Mouse (Mus musculus): ENCODE measurements around the gene Fmnl1. TPM values are rescaled to one million over a fixed set of nuclear protein-coding genes. Genes with fewer than 3 reads are reported as not detected.

Fmnl1 gene
- total and polyA plus RNA-seq, 2 experiments = 0.46 to 2.2 TPM

GRCm38 (mm10) chr11:103175688-103176442 is 5.0 kb downstream of the Fmnl1 start:
- Histone ChIP-seq H3K27me3 (ENCODE audit: control insufficient read depth, insufficient read depth, low read length) (peaks cover 3% of the 10 kb centered on the region; the same call in 1 of the 2 replicates), H3K4me3 (ENCODE audit: insufficient read depth, low read depth, low read length) (no peak overlapping the region), H3K79me2 (ENCODE audit: control insufficient read depth, insufficient read depth, low read length) (no peaks in the 10 kb centered on the region), H3K9ac (ENCODE audit: low read depth, low read length) (no peak overlapping the region), H3K4me1 (ENCODE audit: control insufficient read depth, insufficient read depth, low read length) (no peaks in the 10 kb centered on the region), H3K36me3 (ENCODE audit: control insufficient read depth, insufficient read depth, low read length) (no peaks in the 10 kb centered on the region), H3K27ac (replicated peaks; ENCODE audit: insufficient read depth, low read depth, low read length) (no peak overlapping the region)
- TF ChIP-seq CTCF (IDR thresholded peaks at IDR 0.05; ENCODE audit: low read depth, low read length) = no peak
- TF ChIP-seq POLR2A (IDR thresholded peaks at IDR 0.05; ENCODE audit: extremely low read depth, insufficient read depth, low read length) = no peak
- 83% methylated on average over 14 of the region's 14 CpGs for WGBS
- no peak for DNase-seq (ENCODE audit: extremely low read depth, low read depth, low spot score)

DNA sequence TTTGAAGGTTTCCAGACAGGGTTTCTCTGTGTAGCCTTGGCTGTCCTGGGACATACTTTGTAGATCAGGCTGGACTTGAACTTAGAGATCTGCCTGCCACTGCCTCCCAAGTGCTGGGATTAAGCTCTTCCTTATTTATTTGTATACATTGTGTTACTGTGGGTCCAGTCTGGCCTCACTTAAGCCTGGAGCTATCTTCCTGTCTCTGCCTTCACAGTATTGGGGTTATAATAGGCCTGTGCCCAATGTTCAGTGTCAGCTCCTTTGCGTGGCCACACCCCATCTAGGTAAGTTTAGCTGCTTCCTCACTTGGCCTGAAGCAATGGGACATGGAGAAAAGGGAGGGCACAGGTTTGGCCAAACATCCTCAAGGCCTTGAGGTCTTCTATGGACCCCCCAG is 5.6 kb downstream of the Fmnl1 start:
- Histone ChIP-seq H3K27ac (replicated peaks; ENCODE audit: insufficient read depth, low read depth, low read length) (no peak overlapping the region), H3K4me1 (ENCODE audit: control insufficient read depth, insufficient read depth, low read length) (no peaks in the 10 kb centered on the region), H3K4me3 (ENCODE audit: insufficient read depth, low read depth, low read length) (no peak overlapping the region)

DNA sequence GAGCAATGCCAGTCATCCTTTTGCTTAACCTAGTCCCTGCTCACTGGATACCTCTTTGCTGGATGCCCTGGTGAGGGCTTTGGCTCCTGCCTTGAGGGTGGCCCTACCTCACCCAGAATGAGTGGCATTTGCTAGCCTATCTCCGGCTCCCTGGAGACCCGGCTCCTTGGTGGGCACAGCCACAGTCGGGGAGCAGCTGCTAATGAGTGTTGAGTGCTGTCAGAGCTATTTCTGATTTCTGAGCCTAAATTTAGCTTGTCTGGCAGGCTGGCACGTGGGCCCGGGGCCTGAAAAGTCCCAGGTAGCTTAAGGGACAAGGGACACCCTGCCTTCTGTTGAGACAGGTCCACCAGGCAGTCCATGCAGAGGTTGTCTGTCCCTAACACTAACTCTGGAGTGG is 6.3 kb downstream of the Fmnl1 start:
- no peaks in the 10 kb centered on the region for H3K79me2 ChIP-seq (ENCODE audit: control insufficient read depth, insufficient read depth, low read length)
- WGBS = 81% methylated on average over 5 of the region's 5 CpGs
- DNase-seq (ENCODE audit: extremely low read depth, low read depth, low spot score) = no peak
- no peak overlapping the region for H3K4me3 ChIP-seq (ENCODE audit: insufficient read depth, low read depth, low read length)
- TF ChIP-seq POLR2A (IDR thresholded peaks at IDR 0.05; ENCODE audit: extremely low read depth, insufficient read depth, low read length) (no peak), CTCF (IDR thresholded peaks at IDR 0.05; ENCODE audit: low read depth, low read length) (no peak)
- H3K36me3 ChIP-seq (ENCODE audit: control insufficient read depth, insufficient read depth, low read length) = no peaks in the 10 kb centered on the region
- no peak overlapping the region for H3K27ac ChIP-seq (replicated peaks; ENCODE audit: insufficient read depth, low read depth, low read length)
- H3K27me3 ChIP-seq (ENCODE audit: control insufficient read depth, insufficient read depth, low read length) = no peaks in the 10 kb centered on the region
- no peak overlapping the region for H3K9ac ChIP-seq (ENCODE audit: low read depth, low read length)
- H3K4me1 ChIP-seq (ENCODE audit: control insufficient read depth, insufficient read depth, low read length) = no peaks in the 10 kb centered on the region

More for the DNA sequence above, 5.6 kb downstream of the Fmnl1 start:
- no peaks in the 10 kb centered on the region for H3K79me2 ChIP-seq (ENCODE audit: control insufficient read depth, insufficient read depth, low read length)
- H3K27me3 ChIP-seq (ENCODE audit: control insufficient read depth, insufficient read depth, low read length) = no peaks in the 10 kb centered on the region
- no peak overlapping the region for H3K9ac ChIP-seq (ENCODE audit: low read depth, low read length)
- WGBS = 94% methylated on average over 1 of the region's 1 CpGs
- no peak for DNase-seq (ENCODE audit: extremely low read depth, low read depth, low spot score)
- H3K36me3 ChIP-seq (ENCODE audit: control insufficient read depth, insufficient read depth, low read length) = no peaks in the 10 kb centered on the region
- no peak for TF ChIP-seq POLR2A (IDR thresholded peaks at IDR 0.05; ENCODE audit: extremely low read depth, insufficient read depth, low read length)
- TF ChIP-seq CTCF (IDR thresholded peaks at IDR 0.05; ENCODE audit: low read depth, low read length) = no peak

GRCm38 (mm10) chr11:103177815-103178485 is 7.0 kb downstream of the Fmnl1 start:
- Histone ChIP-seq H3K27me3 (ENCODE audit: control insufficient read depth, insufficient read depth, low read length) (no peaks in the 10 kb centered on the region), H3K9ac (ENCODE audit: low read depth, low read length) (no peak overlapping the region), H3K36me3 (ENCODE audit: control insufficient read depth, insufficient read depth, low read length) (no peaks in the 10 kb centered on the region), H3K4me1 (ENCODE audit: control insufficient read depth, insufficient read depth, low read length) (no peaks in the 10 kb centered on the region), H3K4me3 (ENCODE audit: insufficient read depth, low read depth, low read length) (no peak overlapping the region), H3K79me2 (ENCODE audit: control insufficient read depth, insufficient read depth, low read length) (no peaks in the 10 kb centered on the region), H3K27ac (replicated peaks; ENCODE audit: insufficient read depth, low read depth, low read length) (no peak overlapping the region)
- TF ChIP-seq CTCF (IDR thresholded peaks at IDR 0.05; ENCODE audit: low read depth, low read length) = no peak
- TF ChIP-seq POLR2A (IDR thresholded peaks at IDR 0.05; ENCODE audit: extremely low read depth, insufficient read depth, low read length) = no peak
- DNase-seq (ENCODE audit: extremely low read depth, low read depth, low spot score) = no peak
- 80% methylated on average over 15 of the region's 15 CpGs for WGBS

DNA sequence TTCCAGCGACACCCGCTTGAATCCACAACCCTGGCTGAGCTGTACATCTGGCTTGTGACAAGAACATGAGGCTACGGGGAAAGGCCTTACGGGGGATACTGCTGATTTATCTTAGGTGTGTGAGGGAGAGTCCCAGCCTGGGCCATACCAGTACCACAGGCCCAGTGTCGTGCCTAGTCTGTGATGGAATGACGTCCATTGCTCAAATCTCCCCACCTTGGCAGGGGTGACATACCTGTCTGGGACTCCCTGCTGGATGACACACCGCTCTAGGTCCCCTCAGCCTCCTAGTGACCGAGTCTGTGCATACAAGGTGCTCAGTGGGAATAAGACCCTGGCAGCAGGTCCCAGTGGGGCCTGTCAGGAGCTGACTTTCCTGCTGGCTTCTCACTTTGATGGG is 7.8 kb downstream of the Fmnl1 start:
- H3K4me1 ChIP-seq (ENCODE audit: control insufficient read depth, insufficient read depth, low read length) = no peaks in the 10 kb centered on the region
- no peak overlapping the region for H3K27ac ChIP-seq (replicated peaks; ENCODE audit: insufficient read depth, low read depth, low read length)
- no peak overlapping the region for H3K4me3 ChIP-seq (ENCODE audit: insufficient read depth, low read depth, low read length)
- no peaks in the 10 kb centered on the region for H3K27me3 ChIP-seq (ENCODE audit: control insufficient read depth, insufficient read depth, low read length)
- WGBS = 92% methylated on average over 8 of the region's 8 CpGs
- TF ChIP-seq CTCF (IDR thresholded peaks at IDR 0.05; ENCODE audit: low read depth, low read length) (no peak), POLR2A (IDR thresholded peaks at IDR 0.05; ENCODE audit: extremely low read depth, insufficient read depth, low read length) (no peak)
- DNase-seq (ENCODE audit: extremely low read depth, low read depth, low spot score) = no peak
- H3K79me2 ChIP-seq (ENCODE audit: control insufficient read depth, insufficient read depth, low read length) = no peaks in the 10 kb centered on the region
- no peaks in the 10 kb centered on the region for H3K36me3 ChIP-seq (ENCODE audit: control insufficient read depth, insufficient read depth, low read length)
- no peak overlapping the region for H3K9ac ChIP-seq (ENCODE audit: low read depth, low read length)

GRCm38 (mm10) chr11:103180426-103180825 is 9.5 kb downstream of the Fmnl1 start:
- 76% methylated on average over 1 of the region's 1 CpGs for WGBS
- H3K36me3 ChIP-seq (ENCODE audit: control insufficient read depth, insufficient read depth, low read length) = no peaks in the 10 kb centered on the region
- H3K27me3 ChIP-seq (ENCODE audit: control insufficient read depth, insufficient read depth, low read length) = no peaks in the 10 kb centered on the region
- H3K9ac ChIP-seq (ENCODE audit: low read depth, low read length) = no peak overlapping the region
- H3K27ac ChIP-seq (replicated peaks; ENCODE audit: insufficient read depth, low read depth, low read length) = no peak overlapping the region
- no peak overlapping the region for H3K4me3 ChIP-seq (ENCODE audit: insufficient read depth, low read depth, low read length)
- H3K79me2 ChIP-seq (ENCODE audit: control insufficient read depth, insufficient read depth, low read length) = no peaks in the 10 kb centered on the region
- no peaks in the 10 kb centered on the region for H3K4me1 ChIP-seq (ENCODE audit: control insufficient read depth, insufficient read depth, low read length)
- TF ChIP-seq CTCF (IDR thresholded peaks at IDR 0.05; ENCODE audit: low read depth, low read length) (no peak), POLR2A (IDR thresholded peaks at IDR 0.05; ENCODE audit: extremely low read depth, insufficient read depth, low read length) (no peak)
- no peak for DNase-seq (ENCODE audit: extremely low read depth, low read depth, low spot score)

Measured in liver, adult 2 months (tissue).